Mouse (Mus musculus): ENCODE results near the gene Coq5. TPM values are rescaled to one million over a fixed set of nuclear protein-coding genes. Genes with fewer than 3 reads are reported as not detected.

The Coq5 gene
- 8.0 TPM for polyA plus RNA-seq (2014; fragmentation: Illumina TruSeq; extraction: RNeasy Lipid Tissue Mini Kit (QIAGEN cat#74804); ENCODE audit: low read depth, low replicate concordance)

GRCm38 (mm10) chr5:115279226-115280049 lies at the start of gene Coq5:
Coq5 (plus strand) TSS chr5:115279666.

GRCm38 (mm10) chr5:115235786-115236263 lies 43.6 kb upstream of the Coq5 start, which contains the start of gene Pop5:
Pop5 (plus strand) TSS chr5:115235836.

DNA sequence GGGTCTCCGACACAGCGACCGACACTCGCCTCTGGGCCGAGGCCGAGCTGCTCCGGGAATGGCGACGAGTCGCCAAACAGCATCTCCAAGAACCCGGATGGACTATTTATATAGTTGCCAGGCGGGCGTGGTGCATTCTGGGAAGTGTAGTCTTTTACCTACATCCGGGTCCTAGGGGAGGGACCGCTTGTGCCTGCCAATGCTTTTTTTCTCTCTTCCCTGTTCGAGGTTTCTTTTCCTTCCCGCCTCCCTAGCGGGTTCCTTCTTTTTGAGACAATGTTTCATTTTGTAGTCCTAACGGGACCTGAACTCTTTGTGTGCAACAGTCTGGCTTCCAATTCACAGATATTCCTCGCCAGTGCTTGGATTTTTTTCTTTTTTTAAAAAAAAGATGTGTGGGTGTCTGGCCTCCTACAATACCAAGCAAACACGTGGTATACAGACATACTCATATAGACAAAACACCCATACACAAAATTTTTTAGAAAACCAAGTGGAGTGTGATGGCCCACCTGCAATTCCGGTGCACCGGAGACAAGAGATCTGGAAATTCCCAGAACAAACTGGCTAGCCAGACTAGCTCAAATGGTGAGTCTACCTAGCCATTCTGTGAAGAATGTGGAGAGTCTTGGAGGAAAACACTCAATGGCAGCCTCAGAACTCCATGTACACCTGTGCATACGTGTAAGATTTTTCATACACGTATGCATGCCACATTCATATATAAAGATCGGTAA lies 6.5 kb upstream of the Coq5 start, which contains the start of gene Rnf10:
TSS of gene Rnf10 (minus strand) at position 87 of the 737 bp plus-strand sequence.

DNA sequence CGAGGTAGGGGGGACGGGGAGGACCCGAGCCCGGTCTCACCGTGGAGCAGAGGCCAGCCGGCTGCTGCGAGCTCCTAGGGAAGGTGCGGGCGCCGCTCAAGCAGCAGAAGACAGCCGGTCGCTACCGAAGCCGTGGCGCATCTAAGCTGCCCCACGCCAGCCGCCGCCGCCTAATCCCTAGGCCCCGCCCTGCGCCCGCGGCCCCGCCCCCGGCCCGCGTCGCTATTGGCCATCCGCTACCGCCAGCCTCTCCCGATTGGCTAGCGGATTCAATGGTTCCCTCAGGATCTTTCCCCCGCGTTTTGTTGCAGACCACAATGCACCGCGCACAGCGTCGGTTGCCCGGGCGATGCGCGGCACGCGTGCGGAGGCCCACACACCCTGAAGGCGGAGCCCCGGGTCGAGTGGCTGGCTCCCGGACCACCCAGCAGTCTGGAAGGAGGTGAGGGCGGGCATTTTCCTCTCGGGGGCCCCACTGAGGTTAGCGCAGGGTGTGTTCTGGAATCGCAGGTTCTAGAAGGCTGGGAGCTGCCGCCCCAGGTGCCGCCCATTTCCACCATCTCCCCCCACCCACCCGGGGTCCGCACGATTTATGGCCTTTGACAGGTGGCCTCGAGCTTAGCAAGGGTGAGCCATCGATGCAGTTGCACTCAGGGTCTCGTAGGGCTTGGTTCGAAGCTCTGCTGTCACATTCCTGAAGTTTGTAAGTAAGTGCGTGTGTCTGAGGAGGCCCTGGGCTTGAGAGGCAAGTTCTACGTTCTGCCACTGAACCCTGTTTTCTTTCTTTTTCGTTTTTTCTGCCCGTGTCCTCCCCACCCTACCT lies 21.5 kb downstream of the Coq5 start, which contains the start of gene Dynll1:
TSS of gene Dynll1 (minus strand) at position 208 of the 823 bp plus-strand sequence.

DNA sequence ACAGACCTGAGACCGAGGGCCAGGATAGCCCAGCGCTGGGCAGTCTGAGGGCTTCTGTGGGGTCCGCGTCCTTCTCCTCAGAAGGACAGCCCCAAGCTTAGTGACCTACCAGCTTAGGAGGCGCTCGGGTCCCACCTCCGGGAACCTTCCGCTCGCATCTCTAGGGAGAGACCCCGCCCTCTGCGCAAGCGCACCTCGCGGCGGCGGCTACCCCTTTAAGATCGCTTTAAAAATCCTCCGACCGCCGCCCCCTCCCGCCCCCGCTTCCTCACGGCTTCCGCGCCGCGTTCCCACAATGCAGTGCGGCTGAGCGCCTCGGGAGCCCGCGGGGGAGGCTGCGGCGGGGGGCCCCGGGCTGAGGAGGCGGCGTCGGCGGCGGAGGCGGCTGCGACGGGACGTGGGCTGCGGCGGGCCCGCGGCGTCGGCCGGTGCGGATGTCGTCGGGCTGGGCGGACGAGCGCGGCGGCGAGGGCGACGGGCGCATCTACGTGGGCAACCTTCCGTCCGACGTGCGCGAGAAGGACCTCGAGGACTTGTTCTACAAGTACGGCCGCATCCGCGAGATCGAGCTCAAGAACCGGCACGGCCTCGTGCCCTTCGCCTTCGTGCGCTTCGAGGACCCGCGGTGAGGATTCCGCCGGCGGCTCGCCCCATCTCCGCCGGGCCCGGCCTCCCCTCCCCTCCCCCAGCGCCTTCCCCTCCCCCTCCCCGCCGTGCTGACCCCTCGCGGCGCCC lies 47.6 kb downstream of the Coq5 start, which contains the start of gene Srsf9:
TSS of gene Srsf9 (plus strand) at position 303 of the 735 bp plus-strand sequence.

GRCm38 (mm10) chr5:115340577-115341313 lies 61.3 kb downstream of the Coq5 start, which contains the start of the genes Gatc and Triap1:
Gatc (minus strand) TSS chr5:115341178.
Triap1 (plus strand) TSS chr5:115341225.

Other genes with a start within 250 kb of the Coq5 start
- not detected for gene Gm10401, start 181.4 kb upstream of the Coq5 start, polyA plus RNA-seq (2014; fragmentation: Illumina TruSeq; extraction: RNeasy Lipid Tissue Mini Kit (QIAGEN cat#74804); ENCODE audit: low read depth, low replicate concordance)
- gene Acads, start 160.3 kb upstream of the Coq5 start, polyA plus RNA-seq (2014; fragmentation: Illumina TruSeq; extraction: RNeasy Lipid Tissue Mini Kit (QIAGEN cat#74804); ENCODE audit: low read depth, low replicate concordance), result 0.67 TPM
- 1.8 TPM for gene Unc119b, start 144.7 kb upstream of the Coq5 start, polyA plus RNA-seq (2014; fragmentation: Illumina TruSeq; extraction: RNeasy Lipid Tissue Mini Kit (QIAGEN cat#74804); ENCODE audit: low read depth, low replicate concordance)
- gene Mlec, start 121.5 kb upstream of the Coq5 start, polyA plus RNA-seq (2014; fragmentation: Illumina TruSeq; extraction: RNeasy Lipid Tissue Mini Kit (QIAGEN cat#74804); ENCODE audit: low read depth, low replicate concordance), result 56.4 TPM
- gene Cabp1, start 85.3 kb upstream of the Coq5 start, polyA plus RNA-seq (2014; fragmentation: Illumina TruSeq; extraction: RNeasy Lipid Tissue Mini Kit (QIAGEN cat#74804); ENCODE audit: low read depth, low replicate concordance), result 1.2 TPM
- 2.8 TPM for gene Pop5, start 43.8 kb upstream of the Coq5 start, polyA plus RNA-seq (2014; fragmentation: Illumina TruSeq; extraction: RNeasy Lipid Tissue Mini Kit (QIAGEN cat#74804); ENCODE audit: low read depth, low replicate concordance)
- gene Rnf10, start 6.8 kb upstream of the Coq5 start, polyA plus RNA-seq (2014; fragmentation: Illumina TruSeq; extraction: RNeasy Lipid Tissue Mini Kit (QIAGEN cat#74804); ENCODE audit: low read depth, low replicate concordance), result 48.6 TPM
- 1,490 TPM for gene Dynll1, start 21.3 kb downstream of the Coq5 start, polyA plus RNA-seq (2014; fragmentation: Illumina TruSeq; extraction: RNeasy Lipid Tissue Mini Kit (QIAGEN cat#74804); ENCODE audit: low read depth, low replicate concordance)
- gene Srsf9, start 47.5 kb downstream of the Coq5 start, polyA plus RNA-seq (2014; fragmentation: Illumina TruSeq; extraction: RNeasy Lipid Tissue Mini Kit (QIAGEN cat#74804); ENCODE audit: low read depth, low replicate concordance), result 43.0 TPM
- gene Gatc, start 61.5 kb downstream of the Coq5 start, polyA plus RNA-seq (2014; fragmentation: Illumina TruSeq; extraction: RNeasy Lipid Tissue Mini Kit (QIAGEN cat#74804); ENCODE audit: low read depth, low replicate concordance), result 27.7 TPM
- 3.8 TPM for gene Triap1, start 61.6 kb downstream of the Coq5 start, polyA plus RNA-seq (2014; fragmentation: Illumina TruSeq; extraction: RNeasy Lipid Tissue Mini Kit (QIAGEN cat#74804); ENCODE audit: low read depth, low replicate concordance)
- 36.1 TPM for gene Cox6a1, start 69.3 kb downstream of the Coq5 start, polyA plus RNA-seq (2014; fragmentation: Illumina TruSeq; extraction: RNeasy Lipid Tissue Mini Kit (QIAGEN cat#74804); ENCODE audit: low read depth, low replicate concordance)
- 11.8 TPM for gene Msi1, start 149.9 kb downstream of the Coq5 start, polyA plus RNA-seq (2014; fragmentation: Illumina TruSeq; extraction: RNeasy Lipid Tissue Mini Kit (QIAGEN cat#74804); ENCODE audit: low read depth, low replicate concordance)
- not detected for gene Pla2g1b, start 186.6 kb downstream of the Coq5 start, polyA plus RNA-seq (2014; fragmentation: Illumina TruSeq; extraction: RNeasy Lipid Tissue Mini Kit (QIAGEN cat#74804); ENCODE audit: low read depth, low replicate concordance)
- gene Sirt4, start 205.1 kb downstream of the Coq5 start, polyA plus RNA-seq (2014; fragmentation: Illumina TruSeq; extraction: RNeasy Lipid Tissue Mini Kit (QIAGEN cat#74804); ENCODE audit: low read depth, low replicate concordance), result 15.1 TPM
- gene Pxn, start 227.0 kb downstream of the Coq5 start, polyA plus RNA-seq (2014; fragmentation: Illumina TruSeq; extraction: RNeasy Lipid Tissue Mini Kit (QIAGEN cat#74804); ENCODE audit: low read depth, low replicate concordance), result 7.3 TPM